Mouse (Mus musculus) heart, postnatal 0 days (tissue): ENCODE measurements around the gene Flot1. TPM values are rescaled to one million over a fixed set of nuclear protein-coding genes. Genes with fewer than 3 reads are reported as not detected.

Experiments
- ATAC-seq: fragments of 200-750 bp; cut with Nextera tagmentation; 2 replicates; pipeline ENCODE4 v1.8.0; 2017; ENCODE audit warnings: low read depth, moderate number of reproducible peaks, moderate library complexity; ENCODE audit not compliant: insufficient read depth
- DNase-seq: peaks from one replicate; pipeline ENCODE4 v3.0.0-alpha.2; 2016; ENCODE audit warnings: low spot score
- H3K27ac ChIP-seq: fragments of 300-500 bp; sonication (generic); 2 replicates; pipeline ENCODE4 v1.5.1; 2014; ENCODE audit warnings: low read depth, mild to moderate bottlenecking
- H3K27me3 ChIP-seq: fragments of 300-500 bp; sonication (generic); 2 replicates; pipeline ENCODE4 v1.6.1; 2014; ENCODE audit warnings: low read length, mixed read lengths; ENCODE audit not compliant: control insufficient read depth, insufficient read depth
- H3K36me3 ChIP-seq: fragments of 300-500 bp; sonication (generic); replicated peaks from 2 replicates; pipeline ENCODE4 v1.6.1; 2014; ENCODE audit warnings: low read length, mixed read lengths; ENCODE audit not compliant: control insufficient read depth, insufficient read depth
- H3K4me1 ChIP-seq: fragments of 300-500 bp; sonication (generic); 2 replicates; pipeline ENCODE4 v1.6.1; 2014; ENCODE audit warnings: antibody characterized with exemption; ENCODE audit not compliant: control insufficient read depth, insufficient read depth
- H3K4me2 ChIP-seq: fragments of 300-500 bp; sonication (generic); 2 replicates; pipeline ENCODE4 v1.6.1; 2014; ENCODE audit warnings: low read depth, mild to moderate bottlenecking, low read length, moderate library complexity
- H3K4me3 ChIP-seq: fragments of 300-500 bp; sonication (generic); 2 replicates; pipeline ENCODE4 v1.5.1; 2014; ENCODE audit warnings: low read depth, low read length
- H3K9ac ChIP-seq: fragments of 300-500 bp; sonication (generic); replicated peaks from 2 replicates; pipeline ENCODE4 v1.6.1; 2014; ENCODE audit warnings: low read depth, low read length, mixed read lengths
- H3K9me3 ChIP-seq: fragments of 300-500 bp; sonication (generic); replicated peaks from 2 replicates; pipeline ENCODE4 v1.6.1; 2016; ENCODE audit warnings: low read length; ENCODE audit not compliant: control insufficient read depth
- CTCF ChIP-seq: IDR thresholded peaks from 2 replicates; pipeline ENCODE4 v1.5.1; 2016; ENCODE audit warnings: antibody characterized with exemption, control low read depth, low read depth
- EP300 ChIP-seq: IDR thresholded peaks from 2 replicates; pipeline ENCODE4 v1.6.1; 2016; ENCODE audit warnings: antibody characterized with exemption, low read depth
- WGBS: fragments of 180-500 bp; shearing (Covaris S2); extraction: QIAGEN DNeasy Blood & Tissue Kit; methylation state at CpG from one replicate; pipeline ENCODE4 v1.1.7; 2014; 5-methylcytosine and 5-hydroxymethylcytosine counted together
- microRNA-seq: library from miRNA; unstranded; fragments of <30 nt; microRNA quantifications from one replicate; pipeline ENCODE4, GENCODE M21; 2016
- polyA plus RNA-seq: library from polyadenylated mRNA; unstranded; fragments of >200 nt; fragmentation: Nextera tagmentation; extraction: Ambion mirVana; gene quantifications from 2 replicates; pipeline ENCODE4 v1.2.1, GENCODE M21; 2015
- total RNA-seq: library from RNA; depleted of rRNA; stranded (reverse); fragments of >200 nt; gene quantifications from 2 replicates; pipeline ENCODE4 v1.2.3, GENCODE M21; 2014; ENCODE audit warnings: low replicate concordance; rRNA removed

Flot1 gene
- total and polyA plus RNA-seq, 2 experiments from 2014 or later: 132 to 163 TPM

GRCm38 (mm10) chr17:35879245-35880057 lies 56.4 kb downstream of the Flot1 start, which contains the start of gene Dhx16:
Dhx16 (plus strand) TSS chr17:35879819.
- 5% methylated on average over 64 of the region's 66 CpGs for WGBS

More at GRCm38 (mm10) chr17:35879245-35880057, 56.4 kb downstream of the Flot1 start, which contains the start of gene Dhx16:
- Histone ChIP-seq H3K27ac (peak within 1 kb of the TSS; percentile 44), H3K36me3 (peaks cover 47% of the 10 kb centered on the region), H3K4me2 (peak within 1 kb of the TSS; percentile 97), H3K27me3 (no peaks in the 10 kb centered on the region), H3K9ac (peak within 1 kb of the TSS; percentile 74), H3K4me1 (peaks cover 8% of the 10 kb centered on the region; the same call in 1 of the 2 replicates), H3K9me3 (no peaks in the 10 kb centered on the region), H3K4me3 (peak within 1 kb of the TSS; percentile 70)
- ATAC-seq: peak; percentile 90
- peak; percentile 95 for DNase-seq
- TF ChIP-seq CTCF: peak; percentile 88
- TF ChIP-seq EP300: no peak; the same call in 1 of the 2 replicates

Small RNA genes within 50 kb of the gene (microRNA-seq; reads per million reads assigned to microRNA genes)
- gene Gm28033: not detected

Other genes with a start within 250 kb of the Flot1 start
- gene Sfta2, start 221.7 kb upstream of the Flot1 start, total RNA-seq: not detected in 2 replicates
- not detected in 2 replicates for gene Sfta2, start 221.7 kb upstream of the Flot1 start, polyA plus RNA-seq
- not detected in 2 replicates for gene Gm9573, start 196.6 kb upstream of the Flot1 start, total RNA-seq
- not detected in 2 replicates for gene Gm9573, start 196.6 kb upstream of the Flot1 start, polyA plus RNA-seq
- gene Mucl3, start 179.5 kb upstream of the Flot1 start, total RNA-seq: not detected in 2 replicates
- not detected in 2 replicates for gene Mucl3, start 179.5 kb upstream of the Flot1 start, polyA plus RNA-seq
- 25.5 and 59.8 TPM in 2 replicates for gene Vars2, start 155.6 kb upstream of the Flot1 start, total RNA-seq
- 9.4 and 9.8 TPM in 2 replicates for gene Vars2, start 155.6 kb upstream of the Flot1 start, polyA plus RNA-seq
- gene Gtf2h4, start 149.5 kb upstream of the Flot1 start, total RNA-seq: 21.0 and 24.2 TPM in 2 replicates
- gene Gtf2h4, start 149.5 kb upstream of the Flot1 start, polyA plus RNA-seq: 18.0 and 21.2 TPM in 2 replicates
- gene Ddr1, start 118.6 kb upstream of the Flot1 start, total RNA-seq: 105 and 206 TPM in 2 replicates
- 63.9 and 71.8 TPM in 2 replicates for gene Ddr1, start 118.6 kb upstream of the Flot1 start, polyA plus RNA-seq
- gene Ier3, start 1.5 kb upstream of the Flot1 start, total RNA-seq: 41.7 and 50.5 TPM in 2 replicates
- 70.7 and 79.4 TPM in 2 replicates for gene Ier3, start 1.5 kb upstream of the Flot1 start, polyA plus RNA-seq
- 1,043 and 1,325 TPM in 2 replicates for gene Tubb5, start 15.1 kb downstream of the Flot1 start, total RNA-seq
- gene Tubb5, start 15.1 kb downstream of the Flot1 start, polyA plus RNA-seq: 259 and 267 TPM in 2 replicates
- gene Mdc1, start 18.3 kb downstream of the Flot1 start, total RNA-seq: 5.4 and 25.0 TPM in 2 replicates
- gene Mdc1, start 18.3 kb downstream of the Flot1 start, polyA plus RNA-seq: 2.3 and 3.0 TPM in 2 replicates
- 16.1 and 36.2 TPM in 2 replicates for gene Nrm, start 38.1 kb downstream of the Flot1 start, total RNA-seq
- gene Nrm, start 38.1 kb downstream of the Flot1 start, polyA plus RNA-seq: 18.0 and 21.6 TPM in 2 replicates
- gene Ppp1r18, start 42.4 kb downstream of the Flot1 start, total RNA-seq: 30.0 and 35.0 TPM in 2 replicates
- 10.0 and 11.6 TPM in 2 replicates for gene Ppp1r18, start 42.4 kb downstream of the Flot1 start, polyA plus RNA-seq
- 18.2 and 24.1 TPM in 2 replicates for gene Dhx16, start 56.6 kb downstream of the Flot1 start, total RNA-seq
- gene Dhx16, start 56.6 kb downstream of the Flot1 start, polyA plus RNA-seq: 14.9 and 15.0 TPM in 2 replicates
- 32.5 and 36.6 TPM in 2 replicates for gene 2310061I04Rik, start 74.2 kb downstream of the Flot1 start, total RNA-seq
- 51.9 and 53.1 TPM in 2 replicates for gene 2310061I04Rik, start 74.2 kb downstream of the Flot1 start, polyA plus RNA-seq
- 28.6 and 31.0 TPM in 2 replicates for gene Atat1, start 86.8 kb downstream of the Flot1 start, total RNA-seq
- 19.1 and 19.8 TPM in 2 replicates for gene Atat1, start 86.8 kb downstream of the Flot1 start, polyA plus RNA-seq
- 38.0 and 73.7 TPM in 2 replicates for gene Mrps18b, start 93.2 kb downstream of the Flot1 start, total RNA-seq
- 68.6 and 77.0 TPM in 2 replicates for gene Mrps18b, start 93.2 kb downstream of the Flot1 start, polyA plus RNA-seq
- gene Ppp1r10, start 93.2 kb downstream of the Flot1 start, total RNA-seq: 11.2 and 20.7 TPM in 2 replicates
- gene Ppp1r10, start 93.2 kb downstream of the Flot1 start, polyA plus RNA-seq: 14.8 and 20.2 TPM in 2 replicates
- gene Abcf1, start 146.5 kb downstream of the Flot1 start, total RNA-seq: 44.0 and 47.0 TPM in 2 replicates
- gene Abcf1, start 146.5 kb downstream of the Flot1 start, polyA plus RNA-seq: 68.5 and 74.5 TPM in 2 replicates
- gene Gnl1, start 156.6 kb downstream of the Flot1 start, total RNA-seq: 18.7 and 27.2 TPM in 2 replicates
- gene Gnl1, start 156.6 kb downstream of the Flot1 start, polyA plus RNA-seq: 26.2 and 30.0 TPM in 2 replicates
- gene Prr3, start 157.0 kb downstream of the Flot1 start, total RNA-seq: 0.61 and 20.4 TPM in 2 replicates
- 6.7 and 8.6 TPM in 2 replicates for gene Prr3, start 157.0 kb downstream of the Flot1 start, polyA plus RNA-seq
- 6.2 TPM in 1 of 2 replicates, not detected in the other for gene H2-T24, start 197.3 kb downstream of the Flot1 start, total RNA-seq
- 1.8 TPM in 2 replicates for gene H2-T24, start 197.3 kb downstream of the Flot1 start, polyA plus RNA-seq
- gene H2-T23, start 209.6 kb downstream of the Flot1 start, total RNA-seq: 19.2 and 34.8 TPM in 2 replicates
- 10.3 and 10.8 TPM in 2 replicates for gene H2-T23, start 209.6 kb downstream of the Flot1 start, polyA plus RNA-seq
- gene H2-T22, start 219.5 kb downstream of the Flot1 start, total RNA-seq: 17.4 and 19.6 TPM in 2 replicates
- gene H2-T22, start 219.5 kb downstream of the Flot1 start, polyA plus RNA-seq: 8.2 and 8.4 TPM in 2 replicates
- gene Gm6034, start 219.7 kb downstream of the Flot1 start, total RNA-seq: not detected in 2 replicates
- not detected in 2 replicates for gene Gm6034, start 219.7 kb downstream of the Flot1 start, polyA plus RNA-seq
- gene Gm11127, start 235.1 kb downstream of the Flot1 start, total RNA-seq: not detected in 2 replicates
- not detected in 2 replicates for gene Gm11127, start 235.1 kb downstream of the Flot1 start, polyA plus RNA-seq